Mouse (Mus musculus): ENCODE results near the gene Slc7a8.
A peak's percentile ranks its signal among the peaks of the same experiment; 100 is the strongest.
"Not testable (repeated sequence)": the region's sequence is repeated elsewhere in the genome, so short reads cannot be mapped to it uniquely, and the experiment has no call there.

Gene Slc7a8

GRCm38 (mm10) chr14:54780836-54781609, 723 bp downstream of the Slc7a8 start:
- peak; percentile 70 to 81 for DNase-seq (ENCODE audit: low spot score in 2 of 2)

GRCm38 (mm10) chr14:54780084-54780483, 1.7 kb downstream of the Slc7a8 start:
- no peak for DNase-seq (ENCODE audit: low spot score in 2 of 2)

- DNase-seq (ENCODE audit: low spot score in 2 of 2) = no peak
These were observed 3.9 kb downstream of the Slc7a8 start for GRCm38 (mm10) chr14:54777893-54778292.

GRCm38 (mm10) chr14:54776768-54777167, 5.0 kb downstream of the Slc7a8 start:
- no peak for DNase-seq (ENCODE audit: low spot score in 2 of 2)

GRCm38 (mm10) chr14:54775534-54776041, 6.2 kb downstream of the Slc7a8 start:
- DNase-seq (ENCODE audit: low spot score in 2 of 2) = no peak

- peak; percentile 86 to 91 for DNase-seq (ENCODE audit: low spot score in 2 of 2)
These were observed 9.4 kb downstream of the Slc7a8 start for GRCm38 (mm10) chr14:54772333-54772856.

GRCm38 (mm10) chr14:54770373-54770772, 11.4 kb downstream of the Slc7a8 start:
- no peak for DNase-seq (ENCODE audit: low spot score in 2 of 2)

GRCm38 (mm10) chr14:54769068-54769425, 12.7 kb downstream of the Slc7a8 start:
- DNase-seq (ENCODE audit: low spot score in 2 of 2) = no peak

- DNase-seq (ENCODE audit: low spot score in 2 of 2) = no peak
These were observed 13.3 kb downstream of the Slc7a8 start for GRCm38 (mm10) chr14:54768314-54769067.

GRCm38 (mm10) chr14:54766937-54767336, 14.8 kb downstream of the Slc7a8 start:
- DNase-seq (ENCODE audit: low spot score in 2 of 2) = not testable (repeated sequence)

GRCm38 (mm10) chr14:54756382-54756781, 25.4 kb downstream of the Slc7a8 start:
- peak in 1 of 2 experiments; percentile 71 for DNase-seq (ENCODE audit: low spot score in 2 of 2)

GRCm38 (mm10) chr14:54754602-54755018, 27.1 kb downstream of the Slc7a8 start:
- DNase-seq (ENCODE audit: low spot score in 2 of 2) = peak in 1 of 2 experiments; percentile 51

- DNase-seq (ENCODE audit: low spot score in 2 of 2) = no peak
These were observed 27.7 kb downstream of the Slc7a8 start for GRCm38 (mm10) chr14:54753986-54754601.

- no peak for DNase-seq (ENCODE audit: low spot score in 2 of 2)
These were observed 28.8 kb downstream of the Slc7a8 start for GRCm38 (mm10) chr14:54752938-54753337.

GRCm38 (mm10) chr14:54751768-54752167, 30.0 kb downstream of the Slc7a8 start:
- DNase-seq (ENCODE audit: low spot score in 2 of 2) = no peak

- peak in 1 of 2 experiments; percentile 42 for DNase-seq (ENCODE audit: low spot score in 2 of 2)
These were observed 32.5 kb downstream of the Slc7a8 start for GRCm38 (mm10) chr14:54749238-54749637.

GRCm38 (mm10) chr14:54747942-54748917, 33.5 kb downstream of the Slc7a8 start:
- no peak for DNase-seq (ENCODE audit: low spot score in 2 of 2)

- no peak for DNase-seq (ENCODE audit: low spot score in 2 of 2)
These were observed 35.7 kb downstream of the Slc7a8 start for GRCm38 (mm10) chr14:54746038-54746437.

- DNase-seq (ENCODE audit: low spot score in 2 of 2) = no peak
These were observed 37.3 kb downstream of the Slc7a8 start for GRCm38 (mm10) chr14:54744473-54744872.

GRCm38 (mm10) chr14:54742375-54742774, 39.4 kb downstream of the Slc7a8 start:
- no peak for DNase-seq (ENCODE audit: low spot score in 2 of 2)

- no peak for DNase-seq (ENCODE audit: low spot score in 2 of 2)
These were observed 40.0 kb downstream of the Slc7a8 start for GRCm38 (mm10) chr14:54741721-54742120.
